Mouse (Mus musculus) small intestine, adult 2 months (tissue): ENCODE measurements around the gene Cacng2.

Experiments
- CTCF ChIP-seq: fragments of 200-500 bp; IDR thresholded peaks from 2 replicates; pipeline ENCODE4 v1.5.1; 2012; ENCODE audit warnings: low read depth, mild to moderate bottlenecking, control low read depth, inconsistent platforms, low read length, moderate library complexity, mixed read lengths; ENCODE audit not compliant: insufficient replicate concordance, insufficient read length; ENCODE audit errors: extremely low read depth
- POLR2A ChIP-seq: fragments of 200-500 bp; IDR thresholded peaks from 2 replicates; pipeline ENCODE4 v1.6.1; 2012; ENCODE audit warnings: low read depth, mild to moderate bottlenecking, control low read depth, inconsistent platforms, low read length, moderate library complexity

GRCm38 (mm10) chr15:78075921-78076320 is 43.9 kb downstream of the Cacng2 start:
- TF ChIP-seq POLR2A (no peak), CTCF (no peak)
